Mouse (Mus musculus) lung, postnatal 36 days (tissue): Measurements from ENCODE around the gene Rfx7.
A peak's percentile ranks its signal among the peaks of the same experiment; 100 is the strongest.

Experiments
- DNase-seq: peaks from one replicate; pipeline ENCODE4 v3.0.0; 2022; ENCODE audit warnings: mixed read lengths

Gene Rfx7

GRCm38 (mm10) chr9:72531996-72532380, at the start of gene Rfx7:
Gene Rfx7, plus strand, starts transcription at chr9:72532240.
- peak; percentile 76 for DNase-seq

- no peak for DNase-seq
These were observed 43.5 kb upstream of the Rfx7 start for GRCm38 (mm10) chr9:72488523-72488922.

DNA sequence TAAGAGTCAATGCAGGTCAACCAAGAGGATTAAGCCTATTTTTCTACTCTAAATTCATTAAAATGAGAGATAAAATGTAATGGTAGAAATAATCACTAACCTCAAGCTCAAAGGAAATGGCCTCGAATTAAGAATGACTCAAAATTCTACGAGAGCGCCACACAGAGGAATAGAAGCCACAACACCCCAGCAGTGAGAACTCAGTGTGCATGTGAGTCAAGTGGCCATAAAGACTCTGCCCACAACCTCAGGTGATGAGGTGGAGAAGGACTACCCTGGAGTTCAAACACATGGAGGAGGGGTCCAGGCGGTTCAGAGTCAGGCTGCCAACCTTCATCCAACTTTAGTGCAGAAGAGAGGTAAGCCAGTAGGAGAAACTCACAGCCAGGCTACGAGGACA, 42.9 kb upstream of the Rfx7 start:
- DNase-seq: no peak

DNA sequence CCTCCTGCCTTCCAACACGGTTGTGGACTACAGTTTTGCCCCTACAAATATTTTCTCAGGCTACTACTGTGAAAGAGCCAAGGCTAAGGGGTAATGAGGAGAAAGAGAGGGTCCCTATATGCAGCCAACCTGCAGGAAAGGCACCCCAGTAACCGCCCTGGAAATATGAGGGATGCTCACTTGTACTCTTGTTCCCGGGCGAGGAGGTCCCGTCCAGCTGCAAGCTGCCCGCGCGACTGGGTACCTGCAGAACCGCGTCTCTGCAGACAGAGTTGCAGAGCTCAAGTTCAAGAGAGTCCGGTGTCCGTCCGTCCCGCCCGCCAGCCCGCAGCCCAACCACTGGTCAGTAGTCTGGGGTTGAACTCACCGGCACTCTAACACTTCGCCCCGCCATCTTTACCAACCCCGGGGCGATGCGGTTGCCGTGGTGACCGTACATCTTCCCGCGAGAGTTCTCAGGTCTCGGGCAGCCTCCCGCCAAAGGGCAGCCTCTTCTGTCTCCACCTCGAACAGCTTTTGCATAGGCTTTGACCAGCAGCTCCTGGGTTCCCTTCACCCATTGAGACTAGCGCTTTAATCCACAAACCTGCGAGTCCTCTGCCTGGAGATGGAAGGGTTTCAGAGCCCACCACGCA, 40.4 kb upstream of the Rfx7 start:
- peak; percentile 94 for DNase-seq

DNA sequence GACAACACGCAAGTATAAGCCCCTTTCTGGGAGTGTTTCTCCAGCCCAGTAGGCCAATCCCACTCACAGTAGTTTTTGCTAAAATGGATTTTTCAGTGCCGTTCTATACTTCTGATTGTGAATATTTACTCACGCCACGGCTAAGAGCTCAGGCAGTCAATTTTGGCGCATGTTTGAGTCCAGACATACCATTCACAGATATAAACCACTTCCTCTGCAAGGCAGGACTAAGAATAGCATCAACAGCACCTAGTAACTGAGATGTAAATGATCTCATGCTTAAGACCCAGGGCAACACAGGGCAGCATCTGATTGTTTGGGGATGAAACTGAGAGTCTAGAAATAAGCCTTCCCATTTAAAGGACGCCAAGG, 39.9 kb upstream of the Rfx7 start, which contains the start of gene Tex9:
Tex9 (minus strand) TSS at position 19 of the 372 bp plus-strand sequence.
- DNase-seq: peak; percentile 24

DNA sequence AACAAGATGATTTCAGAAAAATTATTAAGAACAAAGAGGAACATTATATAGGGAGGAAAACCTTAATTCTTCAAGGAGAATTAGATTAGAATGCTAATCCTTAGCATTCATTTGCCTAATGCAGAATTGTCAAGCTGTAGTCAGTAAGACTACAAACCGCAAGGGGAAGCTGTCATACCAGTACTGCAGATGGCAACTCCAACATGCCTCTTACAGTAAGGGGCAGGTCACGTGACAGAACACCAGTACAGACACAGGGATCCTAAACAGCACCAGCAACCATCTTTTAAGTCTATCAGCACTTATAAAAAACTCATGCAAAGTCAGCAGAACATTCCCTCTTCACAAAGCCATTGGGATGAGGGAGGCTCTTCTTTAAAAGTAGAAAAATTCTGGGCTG, 38.6 kb upstream of the Rfx7 start:
- peak; percentile 37 for DNase-seq

GRCm38 (mm10) chr9:72493984-72494685, 37.9 kb upstream of the Rfx7 start:
- no peak for DNase-seq

GRCm38 (mm10) chr9:72496691-72497090, 35.3 kb upstream of the Rfx7 start:
- DNase-seq: no peak

- DNase-seq: no peak
These were observed 34.9 kb upstream of the Rfx7 start for GRCm38 (mm10) chr9:72497171-72497570.

- no peak for DNase-seq
These were observed 19.6 kb upstream of the Rfx7 start for GRCm38 (mm10) chr9:72512229-72512981.

GRCm38 (mm10) chr9:72515366-72515765, 16.7 kb upstream of the Rfx7 start:
- no peak for DNase-seq

- DNase-seq: no peak
These were observed 12.8 kb upstream of the Rfx7 start for GRCm38 (mm10) chr9:72519246-72519645.

DNA sequence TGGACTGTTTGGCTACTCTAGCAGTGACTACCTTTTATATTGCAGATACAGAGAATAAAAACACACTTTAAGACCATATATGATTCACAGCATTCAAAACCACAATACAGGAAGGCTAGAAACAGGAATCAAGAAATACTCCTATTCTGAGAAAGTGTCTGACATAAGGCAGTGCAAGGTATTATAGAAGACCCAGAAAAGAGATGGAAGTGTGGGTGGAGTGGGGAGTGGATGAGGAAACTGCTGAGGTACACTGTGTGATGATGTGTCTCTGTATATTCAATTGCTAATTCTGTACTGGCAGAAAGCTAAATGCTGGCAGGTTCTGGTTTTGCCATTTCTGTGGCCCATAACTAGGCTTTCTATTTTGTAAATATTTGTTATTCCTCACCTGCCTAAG, 11.2 kb upstream of the Rfx7 start:
- no peak for DNase-seq

DNA sequence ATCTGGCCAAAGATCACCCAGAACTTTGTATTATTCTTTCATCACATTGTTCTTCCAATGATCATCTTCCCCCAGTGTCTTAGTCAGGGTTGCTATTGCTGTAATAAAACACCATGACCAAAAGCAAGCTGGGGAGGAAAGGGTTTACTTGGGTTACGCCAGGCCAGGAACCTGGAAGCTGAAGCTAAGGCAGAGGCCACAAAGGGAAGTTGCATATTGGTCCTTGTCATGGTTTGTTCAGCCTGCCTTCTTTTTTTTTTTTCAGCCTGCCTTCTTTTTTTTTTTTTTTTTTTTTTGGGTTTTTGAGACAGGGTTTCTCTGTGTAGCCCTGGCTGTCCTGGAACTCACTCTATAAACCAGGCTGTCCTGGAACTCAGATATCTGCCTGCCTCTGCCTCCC, 5.9 kb upstream of the Rfx7 start:
- DNase-seq: peak; percentile 9

GRCm38 (mm10) chr9:72530237-72530636, 1.8 kb upstream of the Rfx7 start:
- peak; percentile 94 for DNase-seq

- no peak for DNase-seq
These were observed 1.2 kb upstream of the Rfx7 start for GRCm38 (mm10) chr9:72530824-72531223.

- peak; percentile 82 for DNase-seq
These were observed 597 bp upstream of the Rfx7 start for GRCm38 (mm10) chr9:72531291-72531995.

GRCm38 (mm10) chr9:72532381-72533088, 495 bp downstream of the Rfx7 start:
- peak; percentile 46 for DNase-seq

DNA sequence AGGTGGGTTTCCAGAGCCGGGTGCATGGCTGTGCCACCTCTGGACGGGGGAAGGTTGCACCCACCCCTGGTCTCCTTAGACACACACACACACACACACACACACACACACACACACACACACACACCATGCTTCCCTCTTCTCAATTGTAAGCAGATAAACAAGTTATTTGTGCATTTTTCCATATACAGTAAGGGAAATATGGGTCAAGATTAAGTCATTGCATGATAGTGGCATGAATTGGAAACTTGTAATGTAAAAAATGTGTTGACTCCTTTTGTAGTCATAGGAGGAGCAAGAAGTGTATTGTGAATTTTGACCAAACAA, 1.0 kb downstream of the Rfx7 start:
- DNase-seq: no peak

DNA sequence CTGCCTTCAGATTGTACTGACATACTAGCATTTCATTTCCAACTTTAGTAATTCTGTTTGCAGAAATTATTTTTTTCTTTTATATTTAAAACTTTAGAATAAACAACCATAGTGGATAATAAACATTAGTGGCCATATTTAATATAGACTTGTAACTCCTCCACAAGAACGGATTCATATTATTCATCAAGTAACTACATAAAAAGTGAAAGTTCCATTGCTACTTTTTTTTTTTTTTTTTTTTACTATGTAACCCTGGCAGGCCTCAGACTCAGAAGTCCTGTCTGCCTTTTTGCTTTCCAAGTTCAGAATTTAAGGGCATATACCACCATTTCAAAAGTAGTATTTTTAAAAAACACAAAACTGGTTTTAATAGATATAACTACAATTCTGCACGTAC, 2.9 kb downstream of the Rfx7 start:
- no peak for DNase-seq

DNA sequence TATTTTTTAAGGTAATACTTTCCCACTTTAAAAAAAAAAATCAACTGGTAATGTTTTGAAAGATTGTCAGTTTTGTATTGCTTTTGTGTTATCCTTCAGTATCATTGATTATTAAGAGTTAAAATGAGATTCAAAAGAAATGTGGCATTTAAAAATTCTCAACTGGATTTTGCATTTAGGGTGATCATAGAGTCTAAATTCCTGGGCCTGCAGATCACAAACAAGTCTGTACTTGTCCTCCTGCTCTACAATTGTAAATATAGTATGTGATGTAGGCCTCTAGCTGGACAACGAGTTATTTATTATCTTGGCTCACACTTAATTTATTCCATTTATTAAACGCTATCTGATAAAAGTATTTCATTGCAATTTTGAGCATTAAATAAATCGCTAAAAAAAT, 3.4 kb downstream of the Rfx7 start:
- no peak for DNase-seq

DNA sequence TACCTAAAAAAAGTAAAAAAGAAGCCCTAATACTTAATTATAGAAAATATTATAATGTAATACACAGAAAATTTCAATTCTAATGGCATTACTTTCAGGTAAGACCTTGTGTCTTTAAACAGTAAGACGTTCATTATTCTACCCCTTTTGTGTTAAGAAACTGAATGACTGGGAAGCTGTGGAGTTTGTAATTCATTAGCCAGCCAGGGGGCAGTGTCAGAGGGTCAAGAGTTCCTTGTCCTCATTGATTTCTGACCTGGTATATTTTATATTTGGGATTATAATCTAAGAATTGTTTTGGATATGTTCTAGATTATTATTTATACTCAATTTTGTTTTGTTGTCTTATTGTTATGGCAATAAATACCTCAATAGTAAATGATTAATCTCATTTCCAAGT, 5.0 kb downstream of the Rfx7 start:
- peak; percentile 9 for DNase-seq

DNA sequence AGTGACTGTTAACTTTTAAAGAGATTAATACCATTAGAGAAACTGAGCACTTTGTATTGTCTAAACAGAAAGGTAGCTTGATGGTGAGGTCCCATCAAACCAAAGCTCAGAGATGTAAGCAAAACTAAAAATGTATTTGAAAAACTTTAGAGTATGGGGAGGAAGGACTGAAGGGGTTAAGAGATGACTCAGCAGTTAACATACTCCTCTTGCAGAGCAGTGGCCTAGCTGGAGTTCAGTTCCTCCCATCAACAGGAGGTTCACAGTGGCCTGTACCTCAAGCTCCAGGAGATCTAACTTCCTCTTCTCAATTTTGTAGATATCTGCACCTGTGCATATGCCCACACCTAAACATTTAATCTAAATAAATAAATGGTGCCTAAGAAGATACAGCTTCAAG, 11.6 kb downstream of the Rfx7 start:
- DNase-seq: no peak
